Mouse (Mus musculus): ENCODE results near the gene Sox14. TPM values are rescaled to one million over a fixed set of nuclear protein-coding genes. Genes with fewer than 3 reads are reported as not detected.

Sox14 gene
- total and polyA plus RNA-seq, 3 experiments: not detected

Other genes with a start within 250 kb of the Sox14 start
- not detected in 2 replicates for gene Dzip1l, start 246.7 kb downstream of the Sox14 start, total RNA-seq (2012; rRNA removed)
- not detected in 2 replicates for gene Dzip1l, start 246.7 kb downstream of the Sox14 start, total RNA-seq (2014; rRNA removed)
- gene Dzip1l, start 246.7 kb downstream of the Sox14 start, polyA plus RNA-seq (2012; ENCODE audit: insufficient read length, low read depth): not detected in 2 replicates
- gene Cldn18, start 158.9 kb downstream of the Sox14 start, total RNA-seq (2012; rRNA removed): not detected in 2 replicates
- gene Cldn18, start 158.9 kb downstream of the Sox14 start, total RNA-seq (2014; rRNA removed): not detected in 2 replicates
- gene Cldn18, start 158.9 kb downstream of the Sox14 start, polyA plus RNA-seq (2012; ENCODE audit: insufficient read length, low read depth): not detected in 2 replicates

Measured in CH12.LX (cell line).